Mouse (Mus musculus) embryo, embryonic 9.5 days (tissue): ENCODE results near the gene Ctsz.

Experiments used
- DNase-seq: peaks from one replicate; pipeline ENCODE4 v3.0.0-alpha.2; 2017; ENCODE audit errors: extremely low spot score

Ctsz gene

DNA sequence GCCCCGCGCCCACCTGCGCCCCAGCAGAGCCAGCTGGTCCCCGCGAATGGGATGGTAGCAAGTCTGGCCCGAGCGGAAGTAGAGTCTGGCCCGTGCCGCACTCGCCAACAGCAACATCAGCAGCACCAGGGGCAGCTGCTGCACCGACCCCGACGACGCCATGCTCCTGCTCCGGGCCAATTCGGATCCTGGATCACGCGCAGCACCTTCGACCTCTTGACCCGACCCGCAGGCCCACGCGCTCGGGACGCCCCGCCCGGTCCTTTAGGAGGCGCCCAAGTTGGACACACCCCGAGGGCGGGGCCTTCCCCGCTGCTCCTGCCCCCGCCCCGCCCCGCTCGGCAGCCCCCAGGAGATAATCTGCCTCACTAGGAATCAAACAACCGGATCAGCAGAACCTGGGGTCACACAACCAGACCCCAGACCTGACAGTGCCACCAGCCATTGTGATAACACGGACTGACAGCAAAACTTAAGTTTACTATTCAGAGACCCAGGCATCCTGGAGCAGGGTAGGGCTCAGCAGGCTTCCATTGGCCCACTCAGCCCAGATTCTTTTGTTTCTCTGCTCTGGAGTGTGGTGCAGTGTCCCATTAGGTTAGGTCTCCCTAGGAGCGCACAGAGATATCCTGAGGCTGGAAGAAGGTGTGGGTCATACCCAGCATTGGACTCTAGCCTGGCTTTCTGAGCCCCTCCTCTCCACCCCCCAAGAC, at the start of gene Ctsz:
TSS of gene Ctsz (minus strand) at position 303 of the 713 bp plus-strand sequence.
- peak; percentile 79 for DNase-seq

- no peak for DNase-seq
Observed at GRCm38 (mm10) chr2:174487005-174487404, 48.2 kb upstream of the Ctsz start.

- DNase-seq = no peak
Observed at GRCm38 (mm10) chr2:174478746-174479145, 39.9 kb upstream of the Ctsz start.

DNA sequence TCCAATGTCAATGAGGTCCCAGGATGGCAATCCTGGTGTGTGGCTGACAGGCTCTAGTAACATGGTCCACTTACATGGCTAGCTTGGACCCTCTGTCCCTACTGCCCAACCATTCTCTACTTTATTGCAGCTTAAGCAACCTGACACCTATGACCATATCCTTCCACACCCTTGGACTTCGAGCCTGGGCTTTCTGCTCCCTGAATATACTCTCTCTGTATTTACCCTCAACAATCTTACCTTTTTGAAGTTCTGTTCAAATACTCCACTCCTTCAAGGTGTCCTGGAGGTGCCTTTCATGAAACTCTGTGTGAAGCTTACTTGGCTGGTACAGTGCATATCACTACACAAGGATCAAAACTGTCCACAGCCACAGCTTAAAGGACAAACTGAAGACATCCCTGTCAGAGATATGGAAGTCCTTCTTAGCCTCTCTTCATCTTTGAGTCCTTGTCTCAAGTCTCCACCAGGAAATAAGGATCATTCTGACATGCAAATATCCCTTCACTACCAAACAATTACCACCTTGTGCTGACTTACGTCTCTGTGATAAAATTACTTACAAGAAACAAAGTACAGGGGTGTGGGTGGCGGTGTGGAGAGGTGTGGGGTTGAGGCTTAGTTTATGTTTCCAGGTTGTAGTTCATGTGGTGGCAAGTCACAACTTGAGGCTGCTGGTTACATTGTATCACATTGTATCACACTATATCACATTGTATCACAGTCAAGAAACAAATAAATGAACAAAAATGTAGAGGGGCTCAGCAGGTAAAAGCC, 38.9 kb upstream of the Ctsz start:
- no peak for DNase-seq

GRCm38 (mm10) chr2:174473550-174473927, 34.7 kb upstream of the Ctsz start:
- no peak for DNase-seq

GRCm38 (mm10) chr2:174472818-174473549, 34.1 kb upstream of the Ctsz start, which contains the start of gene Prelid3b:
TSS of gene Prelid3b (minus strand) at chr2:174473081.
- DNase-seq = peak; percentile 98

DNA sequence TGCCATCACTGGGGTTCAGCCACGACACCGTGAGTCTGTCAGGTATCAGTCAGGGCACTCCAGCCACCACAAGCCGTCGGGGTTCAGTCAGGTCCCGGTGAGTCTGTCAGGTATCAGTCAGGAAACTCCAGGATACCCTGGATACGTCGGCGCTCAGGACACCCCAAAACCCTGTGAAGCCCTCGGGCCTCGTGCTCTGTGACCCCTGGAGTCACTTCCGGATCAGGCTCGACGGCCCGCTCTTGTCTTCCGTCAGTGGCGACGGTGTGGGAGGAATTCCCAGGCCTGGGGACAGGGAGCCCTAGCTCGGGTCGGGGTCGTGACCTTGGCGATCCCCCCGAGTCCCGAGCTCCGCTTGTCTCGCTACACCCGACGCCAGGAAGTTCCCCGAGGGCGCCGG, 33.6 kb upstream of the Ctsz start:
- no peak for DNase-seq

- DNase-seq = no peak
Observed at GRCm38 (mm10) chr2:174470786-174471405, 32.1 kb upstream of the Ctsz start.

GRCm38 (mm10) chr2:174470333-174470732, 31.5 kb upstream of the Ctsz start:
- DNase-seq = no peak

GRCm38 (mm10) chr2:174463789-174464523, 25.1 kb upstream of the Ctsz start, which contains the start of gene Atp5e:
TSS of gene Atp5e (minus strand) at chr2:174464105.
- DNase-seq = peak; percentile 93

- DNase-seq = no peak
Observed at GRCm38 (mm10) chr2:174463370-174463769, 24.5 kb upstream of the Ctsz start.

- no peak for DNase-seq
Observed at GRCm38 (mm10) chr2:174459365-174459764, 20.5 kb upstream of the Ctsz start.

GRCm38 (mm10) chr2:174453681-174454080, 14.8 kb upstream of the Ctsz start:
- DNase-seq = no peak

DNA sequence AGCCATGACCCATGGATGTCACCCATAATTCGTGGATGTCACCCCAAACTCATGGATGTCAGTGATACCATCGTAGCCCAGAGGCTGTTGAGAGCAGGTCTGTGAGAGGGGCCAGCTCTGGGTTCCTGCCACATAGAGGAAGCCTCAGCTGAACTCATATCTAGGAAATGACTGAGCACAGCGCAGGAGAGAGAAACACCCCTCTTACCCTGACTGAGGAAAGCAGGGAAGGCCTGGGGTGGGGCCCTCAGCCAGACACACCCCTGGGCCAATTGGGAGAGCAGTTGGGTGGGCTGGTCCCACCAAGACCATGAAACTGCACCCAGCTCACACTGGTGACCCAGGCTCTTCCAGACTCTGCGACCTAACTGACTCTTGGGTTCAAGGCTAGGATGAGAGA, 11.5 kb upstream of the Ctsz start, which contains the start of gene Tubb1:
TSS of gene Tubb1 (plus strand) at position 343 of the 400 bp plus-strand sequence.
- DNase-seq = no peak

DNA sequence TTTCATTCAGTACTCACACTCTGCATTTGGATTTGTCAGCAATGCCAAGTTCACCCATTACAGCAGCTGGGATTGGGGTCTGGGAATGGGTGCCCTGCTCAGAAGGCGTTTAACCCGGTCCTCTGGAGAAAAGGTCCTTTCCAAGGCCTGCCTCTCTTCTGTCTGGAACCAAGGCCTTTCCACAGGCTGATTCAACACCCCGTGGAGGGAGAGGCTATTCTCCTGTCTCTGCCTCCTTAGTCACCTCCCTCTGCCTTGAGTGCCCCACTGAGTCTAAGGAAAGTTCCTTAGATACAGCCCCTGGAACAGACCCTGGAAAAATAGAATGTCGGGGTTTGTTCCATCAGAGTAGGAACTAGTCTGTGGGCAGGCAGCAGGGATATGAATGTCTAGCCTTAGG, 9.6 kb upstream of the Ctsz start:
- no peak for DNase-seq

- DNase-seq = no peak
Observed at GRCm38 (mm10) chr2:174446905-174447304, 8.1 kb upstream of the Ctsz start.

DNA sequence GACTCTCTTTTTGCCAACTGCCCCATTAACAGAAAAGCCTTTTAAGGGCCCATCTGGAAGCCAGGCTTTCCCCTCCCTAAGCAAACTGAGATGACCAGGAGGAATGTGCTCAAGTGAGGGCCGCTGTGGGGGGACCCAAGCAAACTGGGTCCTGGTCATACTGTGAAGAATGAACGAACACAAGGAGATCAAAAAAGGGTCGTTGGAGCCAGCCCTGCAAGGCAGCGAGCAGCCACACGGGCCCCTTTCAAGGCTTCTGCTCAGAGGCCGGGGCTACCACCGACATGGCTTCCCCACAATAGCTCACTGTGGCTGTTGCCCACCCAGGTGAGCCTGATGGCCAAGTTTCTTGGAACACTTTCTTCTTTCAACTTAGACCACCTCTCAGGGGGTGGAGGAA, 7.7 kb upstream of the Ctsz start:
- no peak for DNase-seq

DNA sequence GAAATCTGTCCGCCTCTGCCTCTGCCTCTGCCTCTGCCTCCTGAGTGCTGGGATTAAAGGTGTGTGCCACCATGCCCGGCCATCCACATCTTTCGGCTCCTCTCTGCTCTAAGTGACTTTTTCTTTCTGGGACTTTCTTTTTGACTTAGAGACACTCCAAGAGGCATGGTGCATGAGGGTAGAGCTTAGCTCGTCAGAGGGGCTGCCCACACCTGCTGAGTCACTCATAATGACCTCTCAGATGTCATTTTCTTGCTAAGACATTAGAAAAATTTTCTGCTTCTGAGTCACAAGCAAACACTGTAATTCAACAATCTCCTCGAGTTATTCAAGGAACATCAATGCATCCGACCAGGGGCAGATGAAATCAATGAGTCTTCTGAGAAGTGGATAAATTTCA, 6.2 kb upstream of the Ctsz start:
- no peak for DNase-seq

DNA sequence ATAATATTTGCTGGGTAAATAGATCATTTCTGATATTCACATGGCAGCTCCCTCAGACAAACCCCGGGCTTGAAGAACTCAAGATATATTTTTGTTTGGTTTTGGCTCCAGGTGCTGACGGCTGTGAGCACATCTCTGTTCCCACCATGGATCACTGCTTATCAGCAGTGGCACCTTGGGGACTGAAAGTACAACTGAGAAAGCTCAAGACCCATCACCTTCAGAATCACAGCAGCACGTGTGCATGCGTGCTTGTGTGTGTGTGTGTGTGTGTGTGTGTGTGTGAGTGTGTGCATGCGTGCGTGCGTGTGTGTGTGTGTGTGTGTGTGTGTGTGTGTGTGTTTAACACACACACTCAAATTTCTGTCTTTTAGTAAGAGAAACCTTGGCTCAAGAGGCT, 5.5 kb upstream of the Ctsz start:
- DNase-seq = no peak

GRCm38 (mm10) chr2:174443046-174443445, 4.2 kb upstream of the Ctsz start:
- no peak for DNase-seq

DNA sequence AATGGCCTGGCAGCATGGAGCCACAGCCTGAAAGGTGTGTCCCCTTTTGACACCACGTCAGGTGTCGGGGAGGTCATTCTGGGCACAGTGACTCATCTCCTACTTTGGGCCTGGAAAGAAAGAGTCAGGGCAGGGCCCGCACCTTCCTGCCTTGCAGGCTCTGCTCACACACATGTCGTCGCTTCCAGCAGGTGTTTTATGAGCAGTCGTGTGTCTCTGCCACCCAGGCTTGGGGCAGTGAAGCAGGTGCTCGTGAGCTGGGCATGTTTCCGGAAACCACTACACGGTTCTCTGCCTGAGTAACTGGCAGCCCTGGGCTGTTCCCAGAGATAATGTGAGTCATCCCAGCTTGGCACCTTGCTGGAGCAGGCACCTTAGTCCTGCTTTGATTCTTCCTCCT, 3.6 kb upstream of the Ctsz start:
- DNase-seq = no peak
